Mouse (Mus musculus) kidney, adult 2 months (tissue): Measurements from ENCODE around the gene Pla2g4d. TPM values are rescaled to one million over a fixed set of nuclear protein-coding genes. Genes with fewer than 3 reads are reported as not detected.

Experiments
- DNase-seq: peaks from one replicate; pipeline ENCODE4 v3.0.0; 2021
- H3K27ac ChIP-seq: fragments of 200-500 bp; 2 replicates; pipeline ENCODE4 v1.5.1; 2012; ENCODE audit warnings: low read depth, low read length, control low read depth, inconsistent platforms; ENCODE audit not compliant: insufficient read depth
- H3K27me3 ChIP-seq: fragments of 200-500 bp; replicated peaks from 2 replicates; pipeline ENCODE4 v1.6.1; 2012; ENCODE audit warnings: mild to moderate bottlenecking, moderate library complexity, low read length, inconsistent platforms; ENCODE audit not compliant: control insufficient read depth, insufficient read depth
- H3K36me3 ChIP-seq: fragments of 200-500 bp; 2 replicates; pipeline ENCODE4 v1.6.1; 2012; ENCODE audit warnings: mild to moderate bottlenecking, moderate library complexity, low read length, inconsistent platforms; ENCODE audit not compliant: control insufficient read depth, insufficient read depth
- H3K4me1 ChIP-seq: fragments of 200-500 bp; 2 replicates; pipeline ENCODE4 v1.6.1; 2011; ENCODE audit warnings: low read length; ENCODE audit not compliant: control insufficient read depth, insufficient read depth
- H3K4me3 ChIP-seq: fragments of 200-500 bp; 2 replicates; pipeline ENCODE4 v1.5.1; 2011; ENCODE audit warnings: mild to moderate bottlenecking, low read depth, low read length, control low read depth; ENCODE audit not compliant: insufficient read depth
- CTCF ChIP-seq: fragments of 200-500 bp; conservative IDR thresholded peaks from 2 replicates; pipeline ENCODE4 v1.5.1; 2011; ENCODE audit warnings: low read depth, mild to moderate bottlenecking, control low read depth, low read length, moderate library complexity, mixed read lengths; ENCODE audit not compliant: insufficient read depth, insufficient read length
- POLR2A ChIP-seq: fragments of 200-500 bp; IDR thresholded peaks from one replicate; pipeline ENCODE4 v1.6.1; 2011; ENCODE audit warnings: low read depth, low read length, control low read depth
- WGBS: fragments of 180-500 bp; shearing (Covaris S2); methylation state at CpG from one replicate; pipeline ENCODE4 v1.1.7; 2018; 5-methylcytosine and 5-hydroxymethylcytosine counted together
- polyA plus RNA-seq: library from polyadenylated mRNA; depleted of rRNA; stranded (reverse); fragments of >200 nt; gene quantifications from 2 replicates; pipeline ENCODE4 v1.2.3, GENCODE M21; 2012

Gene Pla2g4d
- polyA plus RNA-seq, 1 experiment = not detected

- Histone ChIP-seq H3K36me3 (no peaks in the 10 kb centered on the region), H3K27me3 (no peaks in the 10 kb centered on the region), H3K4me1 (no peaks in the 10 kb centered on the region), H3K4me3 (no peak overlapping the region), H3K27ac (no peak overlapping the region)
- WGBS = 26% methylated on average over 3 of the region's 3 CpGs
- no peak for DNase-seq
- TF ChIP-seq CTCF (no peak), POLR2A (no peak)
These were observed 15.1 kb upstream of the Pla2g4d start for GRCm38 (mm10) chr2:120304113-120304512.

DNA sequence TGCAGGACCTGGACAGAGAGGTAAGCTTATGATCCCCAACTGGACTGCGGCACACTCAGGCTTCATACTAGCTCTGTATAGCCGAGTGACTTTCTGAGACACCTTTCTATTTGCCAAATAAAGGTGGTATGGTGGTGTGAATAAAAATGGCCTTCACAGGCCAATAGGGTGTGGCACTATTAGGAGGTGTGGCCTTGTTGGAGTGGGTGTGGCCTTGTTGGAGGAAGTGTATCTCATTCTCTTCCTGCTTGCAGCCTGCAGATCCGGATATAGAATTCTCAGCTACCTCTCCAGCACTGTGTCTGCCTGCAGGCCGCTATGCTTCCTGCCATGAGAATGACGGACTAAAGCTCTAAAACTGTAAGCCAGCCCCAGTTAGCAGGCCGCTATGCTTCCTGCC, 12.1 kb upstream of the Pla2g4d start:
- DNase-seq = no peak
- Histone ChIP-seq H3K27ac (no peak overlapping the region), H3K27me3 (no peaks in the 10 kb centered on the region), H3K4me1 (no peaks in the 10 kb centered on the region), H3K36me3 (no peaks in the 10 kb centered on the region), H3K4me3 (no peak overlapping the region)
- 97% methylated on average over 6 of the region's 6 CpGs for WGBS
- no peak for TF ChIP-seq CTCF
- TF ChIP-seq POLR2A = no peak

DNA sequence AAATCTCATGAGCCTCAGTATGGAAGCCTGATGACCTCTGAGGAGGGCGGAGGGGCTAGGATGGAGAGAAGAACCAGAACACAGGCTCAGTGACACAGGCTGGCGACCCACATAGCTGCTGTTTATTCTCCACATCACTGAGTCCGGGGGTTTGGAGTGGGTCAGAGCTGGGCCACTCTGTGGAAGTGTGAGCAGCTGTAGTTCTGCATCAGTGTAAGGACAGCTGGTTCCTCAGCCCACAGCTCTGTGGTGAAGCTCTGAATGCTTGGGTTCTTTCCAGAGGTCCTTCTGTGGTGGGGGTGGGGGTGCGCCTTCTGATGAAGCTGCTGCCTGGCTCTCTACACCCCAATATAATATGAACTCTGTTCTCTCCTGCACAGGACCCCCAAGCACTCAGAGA, 10.9 kb upstream of the Pla2g4d start:
- WGBS = 61% methylated on average over 4 of the region's 4 CpGs

DNA sequence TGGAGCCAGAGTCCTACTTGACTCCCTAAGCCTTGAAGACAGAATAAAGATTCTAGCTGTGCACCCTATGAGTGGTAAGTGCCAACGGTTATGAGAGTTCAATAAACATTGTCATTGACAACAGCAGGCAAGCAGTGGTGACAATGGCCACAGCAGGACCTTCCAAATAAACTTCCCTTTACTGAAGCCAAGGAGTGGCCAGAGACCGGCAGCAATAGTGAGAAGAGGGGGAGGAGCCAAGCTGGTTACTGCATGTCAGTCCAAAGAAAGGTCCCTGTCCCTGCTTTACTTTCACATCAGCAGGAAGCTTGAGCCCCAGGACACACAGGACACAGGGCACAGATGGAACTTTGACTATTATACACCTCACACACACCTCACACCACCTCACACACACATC, 7.2 kb upstream of the Pla2g4d start:
- TF ChIP-seq POLR2A (no peak), CTCF (no peak)
- H3K4me3 ChIP-seq = no peak overlapping the region
- no peak overlapping the region for H3K27ac ChIP-seq
- no peaks in the 10 kb centered on the region for H3K36me3 ChIP-seq
- no peak for DNase-seq
- no peaks in the 10 kb centered on the region for H3K4me1 ChIP-seq
- WGBS = 14% methylated on average over 2 of the region's 2 CpGs
- no peaks in the 10 kb centered on the region for H3K27me3 ChIP-seq

More for the DNA sequence above, 10.9 kb upstream of the Pla2g4d start:
- DNase-seq = no peak
- TF ChIP-seq POLR2A (no peak), CTCF (no peak)
- no peaks in the 10 kb centered on the region for H3K27me3 ChIP-seq
- no peaks in the 10 kb centered on the region for H3K4me1 ChIP-seq
- no peaks in the 10 kb centered on the region for H3K36me3 ChIP-seq
- no peak overlapping the region for H3K27ac ChIP-seq
- H3K4me3 ChIP-seq = no peak overlapping the region

- H3K27me3 ChIP-seq = no peaks in the 10 kb centered on the region
- H3K27ac ChIP-seq = no peak overlapping the region
- no peaks in the 10 kb centered on the region for H3K4me1 ChIP-seq
- no peak for DNase-seq
- WGBS = 76% methylated on average over 9 of the region's 9 CpGs
- TF ChIP-seq POLR2A = no peak
- TF ChIP-seq CTCF = no peak
- H3K36me3 ChIP-seq = no peaks in the 10 kb centered on the region
- no peak overlapping the region for H3K4me3 ChIP-seq
These were observed 2.6 kb upstream of the Pla2g4d start for GRCm38 (mm10) chr2:120291471-120292078.

DNA sequence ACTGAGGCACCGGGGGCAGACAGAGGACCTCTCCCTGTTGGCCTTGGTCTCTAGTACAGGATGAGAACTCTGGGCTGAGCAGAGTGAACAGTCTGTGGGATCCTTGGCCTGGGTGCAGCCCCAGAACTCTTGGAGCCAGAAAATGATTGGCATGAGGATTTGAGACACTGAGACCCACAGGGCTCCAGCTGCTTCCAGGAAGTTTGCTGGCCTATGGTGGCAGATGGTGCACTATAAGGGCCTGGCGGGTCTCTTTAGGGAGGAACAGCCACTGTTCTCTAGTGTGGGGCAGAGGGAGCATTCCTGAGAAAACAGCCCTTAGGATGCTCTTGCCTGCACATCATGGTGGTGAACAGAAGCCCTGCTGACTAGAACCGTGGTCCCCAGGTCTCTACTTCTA, 596 bp downstream of the Pla2g4d start:
- Histone ChIP-seq H3K4me3 (no peak overlapping the region), H3K4me1 (no peaks in the 10 kb centered on the region), H3K27me3 (no peaks in the 10 kb centered on the region), H3K27ac (no peak overlapping the region), H3K36me3 (no peaks in the 10 kb centered on the region)
- TF ChIP-seq POLR2A (no peak), CTCF (no peak)
- 91% methylated on average over 3 of the region's 3 CpGs for WGBS
- DNase-seq = no peak

GRCm38 (mm10) chr2:120285639-120286038, 3.4 kb downstream of the Pla2g4d start:
- H3K36me3 ChIP-seq = no peaks in the 10 kb centered on the region
- TF ChIP-seq CTCF (no peak), POLR2A (no peak)
- no peak for DNase-seq
- H3K27me3 ChIP-seq = no peaks in the 10 kb centered on the region
- WGBS = 53% methylated on average over 4 of the region's 4 CpGs
- no peak overlapping the region for H3K27ac ChIP-seq
- H3K4me1 ChIP-seq = no peaks in the 10 kb centered on the region
- no peak overlapping the region for H3K4me3 ChIP-seq

DNA sequence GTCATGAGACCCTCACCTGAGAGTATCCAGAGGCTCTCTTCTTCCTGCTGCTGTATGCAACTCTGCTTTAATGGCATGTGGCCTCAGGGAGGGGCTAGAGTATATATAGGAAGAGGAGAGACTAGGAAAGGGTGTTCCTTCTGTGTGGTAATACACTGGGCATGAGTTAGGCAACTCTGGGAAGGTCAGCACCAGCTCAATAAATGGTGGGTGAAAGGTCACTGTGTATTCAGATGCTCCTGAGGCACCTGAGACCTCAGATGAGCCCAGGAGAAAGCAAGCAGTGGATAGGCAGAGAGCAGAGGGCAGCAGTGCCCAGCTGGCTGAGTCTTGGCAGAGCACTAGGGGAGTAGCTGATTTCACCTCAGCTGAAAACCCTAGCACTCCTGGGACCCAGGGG, 4.3 kb downstream of the Pla2g4d start:
- H3K4me3 ChIP-seq = no peak overlapping the region
- TF ChIP-seq POLR2A (no peak), CTCF (no peak)
- H3K27me3 ChIP-seq = no peaks in the 10 kb centered on the region
- no peaks in the 10 kb centered on the region for H3K36me3 ChIP-seq
- no peak overlapping the region for H3K27ac ChIP-seq
- no peaks in the 10 kb centered on the region for H3K4me1 ChIP-seq
- DNase-seq = no peak
